Mouse (Mus musculus) fibroblast of lung, adult 2 months (primary cell): ENCODE data around the gene Vps16.
A peak's percentile ranks its signal among the peaks of the same experiment; 100 is the strongest.

ENCODE experiments used
- DNase-seq: peaks from one replicate; pipeline ENCODE4 v3.0.0-alpha.2; 2011; ENCODE audit warnings: low read depth

The Vps16 gene

DNA sequence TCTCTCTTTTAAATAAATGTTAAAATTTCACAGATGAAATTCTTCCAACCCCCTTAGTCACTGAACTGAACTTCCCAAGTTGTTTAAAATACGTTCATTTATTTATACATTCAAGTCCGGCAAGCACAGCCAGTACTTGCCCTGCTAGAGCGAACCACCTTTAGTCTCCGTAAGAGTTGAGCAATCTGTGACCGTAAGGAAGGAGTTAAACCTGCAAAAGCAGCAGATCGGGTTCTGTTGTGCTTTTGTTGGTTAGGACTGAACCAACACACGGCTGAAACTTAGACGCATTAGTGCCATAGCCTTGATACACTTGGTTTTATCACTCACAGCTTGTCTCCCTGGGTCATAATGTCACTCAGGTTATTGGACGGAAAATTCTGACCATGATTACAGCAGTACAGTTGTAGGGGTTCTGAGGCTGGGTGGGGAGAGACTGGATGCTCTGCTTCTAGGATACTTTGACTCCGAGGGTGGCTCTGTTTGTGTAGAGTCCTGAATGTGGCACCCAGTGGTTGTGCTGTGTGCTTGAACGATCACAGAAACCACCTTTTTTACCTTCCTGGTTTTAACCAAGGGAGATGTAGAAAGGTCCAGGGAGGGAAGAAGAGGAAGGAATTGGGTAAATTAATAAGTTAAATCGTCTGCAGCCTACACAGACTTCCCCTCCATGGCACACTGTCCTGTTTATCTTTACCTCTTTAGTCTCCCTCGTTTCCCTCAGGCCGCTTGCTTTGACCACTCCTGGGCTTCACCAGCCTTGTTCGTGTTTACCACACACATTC is 37.3 kb downstream of the Vps16 start:
- DNase-seq = no peak

DNA sequence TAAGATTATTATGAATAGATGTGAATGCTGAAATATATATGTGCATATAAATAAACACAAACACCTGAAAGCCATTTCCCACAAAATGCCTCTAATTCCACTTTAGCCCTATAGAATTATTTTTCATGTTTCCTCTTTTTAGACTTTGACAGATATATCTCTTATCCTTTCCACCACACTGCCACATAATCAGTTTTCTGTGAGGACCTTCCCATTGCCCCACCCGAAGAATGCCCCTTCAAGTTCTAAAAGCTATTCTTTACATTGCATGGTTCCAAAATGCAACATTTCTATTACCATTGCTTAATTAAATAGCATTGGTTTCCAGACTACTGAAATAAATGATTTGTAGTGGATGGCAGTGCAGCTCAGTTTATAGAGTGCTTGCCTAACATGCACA is 42.3 kb downstream of the Vps16 start:
- DNase-seq = no peak

DNA sequence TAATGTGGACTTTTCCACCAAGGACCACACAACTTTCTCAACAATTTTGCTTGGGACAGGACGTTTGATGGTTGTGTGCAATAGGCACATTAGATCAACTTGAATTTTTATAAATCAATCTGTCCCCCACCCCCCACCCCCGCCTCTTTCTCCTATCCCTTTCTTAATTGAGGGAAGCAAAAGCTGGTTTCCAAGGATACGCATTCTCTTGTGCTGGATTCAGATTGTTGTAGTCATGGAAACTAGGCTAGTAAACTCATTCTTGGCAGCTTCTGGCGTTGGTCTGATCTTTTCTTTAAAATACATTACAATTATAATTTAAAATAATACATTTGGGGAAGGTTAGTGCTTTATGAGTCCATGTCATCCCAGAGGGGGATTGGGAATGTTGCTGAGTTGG is 45.2 kb downstream of the Vps16 start:
- DNase-seq = no peak

DNA sequence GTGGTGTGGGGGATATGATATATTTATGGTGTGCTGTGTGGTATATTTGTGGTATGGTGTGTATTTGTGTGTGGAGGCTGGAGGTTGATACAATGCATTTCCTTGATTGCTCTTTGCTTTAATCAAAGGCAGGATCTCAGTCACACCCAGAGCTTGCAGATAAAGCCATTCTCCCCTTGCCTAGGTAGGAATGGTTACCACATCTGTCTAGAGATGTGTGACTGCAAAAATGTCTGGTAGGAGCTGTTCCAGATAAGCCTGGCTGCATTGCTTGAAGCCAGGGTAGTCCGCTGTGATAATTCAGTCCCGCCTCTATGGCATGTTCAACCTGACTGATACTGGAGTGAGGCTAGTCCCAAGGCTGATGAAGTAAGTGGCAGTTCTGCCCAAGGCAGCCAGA is 45.8 kb downstream of the Vps16 start:
- no peak for DNase-seq

DNA sequence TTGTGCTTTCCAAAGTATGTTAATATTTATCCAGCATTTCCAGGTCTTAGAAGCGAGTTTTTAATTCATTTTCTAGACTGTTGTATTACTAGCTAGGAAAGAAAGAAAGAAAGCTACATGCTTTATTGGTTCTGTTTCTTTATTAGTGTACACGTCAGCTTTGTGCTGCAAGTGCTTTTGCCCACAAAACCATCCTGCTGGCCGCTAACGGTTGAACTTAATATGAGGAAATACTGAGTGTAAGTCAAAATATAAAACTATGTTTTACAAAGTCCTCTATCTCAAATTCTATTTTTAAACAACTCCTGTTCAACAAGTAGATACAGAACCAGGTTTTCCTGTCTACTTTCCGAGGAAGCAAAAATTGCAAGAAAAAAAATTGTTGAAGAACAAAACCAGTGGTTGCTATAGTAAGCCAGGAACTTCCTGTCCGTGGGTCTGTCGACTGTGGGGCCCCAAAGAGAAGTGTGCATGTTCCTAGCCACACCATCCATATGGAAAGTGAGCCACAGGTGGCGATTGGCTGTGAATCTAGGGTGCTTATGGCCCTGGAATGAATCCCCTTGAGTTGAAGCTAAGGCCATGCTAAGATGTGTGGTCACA is 48.9 kb downstream of the Vps16 start:
- no peak for DNase-seq

DNA sequence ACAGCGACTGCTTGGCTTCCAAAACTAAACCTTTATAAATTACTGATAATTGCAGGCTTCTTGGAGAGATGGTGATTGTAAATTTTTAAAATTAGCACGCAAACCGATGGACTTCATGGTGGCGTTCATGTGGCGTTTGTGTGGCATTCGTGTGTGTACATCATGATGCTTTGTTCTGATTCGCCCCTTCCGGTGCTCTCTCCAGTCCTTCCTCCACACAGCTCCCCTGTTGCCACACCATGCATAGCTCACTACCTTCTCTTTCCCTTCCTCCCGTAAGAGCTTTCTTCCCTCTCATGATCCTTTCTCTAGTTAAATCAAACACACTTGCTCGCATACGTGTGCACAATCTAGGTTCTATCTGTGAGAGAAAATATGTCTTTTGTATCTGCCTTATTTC is 51.6 kb downstream of the Vps16 start:
- no peak for DNase-seq

DNA sequence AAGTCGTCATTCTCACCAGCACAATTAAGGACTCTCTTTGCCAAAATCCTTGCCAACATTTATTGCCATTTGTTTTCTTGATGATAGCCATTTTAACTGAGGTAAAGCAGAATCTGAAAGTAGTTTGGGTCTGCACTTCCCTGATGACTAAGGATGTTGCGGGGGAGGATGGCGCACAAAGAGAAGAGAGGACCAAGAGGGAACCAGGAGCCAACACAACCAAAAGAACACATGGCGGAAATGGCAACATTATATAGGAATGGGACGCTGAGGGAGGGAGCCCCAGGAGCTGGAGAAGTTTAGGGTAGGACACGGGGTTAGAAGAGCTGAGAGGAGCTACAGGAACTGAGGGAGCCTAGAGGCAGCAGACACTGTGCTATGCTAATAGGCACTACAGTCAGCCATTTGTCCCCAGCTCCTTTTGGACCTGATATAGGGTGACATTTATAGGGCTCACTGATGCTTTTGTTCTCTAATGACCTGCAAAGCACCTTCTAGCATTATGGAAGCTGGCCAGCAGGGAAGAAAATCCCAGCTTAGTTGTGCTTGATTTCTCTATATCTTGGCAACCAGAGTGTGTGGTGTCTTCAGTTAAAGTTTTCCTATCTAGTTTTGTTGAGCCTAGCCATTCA is 52.6 kb downstream of the Vps16 start:
- DNase-seq = no peak

DNA sequence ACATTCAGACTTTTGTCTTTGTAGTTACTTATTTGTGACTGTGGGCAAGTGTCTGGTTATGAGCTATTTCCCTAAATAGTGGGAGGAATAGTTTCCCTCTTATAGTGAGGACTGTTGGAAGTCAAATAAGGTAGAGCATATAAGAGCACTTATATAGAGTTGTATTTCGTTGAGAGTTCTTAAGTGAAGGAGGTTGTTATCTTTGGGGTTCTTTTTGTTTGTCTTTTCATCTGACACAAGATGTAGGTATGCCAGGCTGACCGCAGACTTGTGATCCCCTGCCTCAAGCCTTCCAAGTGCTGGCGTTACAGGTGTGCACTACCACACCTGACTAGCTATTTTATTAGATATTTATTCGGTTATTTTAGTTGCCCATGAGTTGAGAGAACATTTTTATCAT is 58.0 kb downstream of the Vps16 start:
- no peak for DNase-seq

DNA sequence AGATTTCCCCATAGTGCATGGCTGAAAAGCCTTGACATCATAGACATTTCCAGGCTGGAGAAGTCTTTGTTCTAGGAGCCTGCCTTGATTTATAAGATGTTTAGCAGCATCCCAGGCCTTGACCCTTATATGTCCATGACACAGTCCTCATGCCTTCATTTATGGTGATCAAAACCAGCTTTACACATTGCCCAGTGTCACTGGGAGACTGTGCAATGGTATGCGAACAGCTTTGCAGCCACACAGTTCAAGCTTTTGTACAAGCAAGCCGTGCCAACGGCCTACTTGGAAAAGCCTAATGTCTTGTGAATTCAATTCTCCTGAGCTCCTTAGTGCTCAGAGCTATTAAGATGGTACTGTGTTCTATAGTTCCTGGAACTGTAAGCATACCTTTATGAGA is 58.6 kb downstream of the Vps16 start:
- no peak for DNase-seq

DNA sequence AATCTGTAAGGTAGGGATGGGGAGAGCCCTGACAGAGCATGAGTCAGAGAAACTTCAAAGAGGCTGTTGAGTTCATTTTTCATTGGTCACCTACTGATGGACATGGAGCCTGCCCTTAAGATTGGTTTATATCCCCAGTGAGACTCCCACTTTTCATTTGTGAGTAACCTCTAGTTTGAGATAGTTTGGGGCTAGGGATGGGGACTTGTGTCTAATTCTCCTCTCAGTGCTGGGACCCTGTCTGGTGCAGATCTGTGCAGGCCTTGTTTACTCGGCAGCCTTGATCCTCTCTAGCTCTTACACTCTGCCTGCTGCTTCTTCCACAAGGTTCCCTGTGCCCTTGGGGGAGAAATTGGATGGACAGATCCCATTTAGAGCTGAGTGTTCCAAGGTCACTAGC is 60.1 kb downstream of the Vps16 start:
- no peak for DNase-seq

DNA sequence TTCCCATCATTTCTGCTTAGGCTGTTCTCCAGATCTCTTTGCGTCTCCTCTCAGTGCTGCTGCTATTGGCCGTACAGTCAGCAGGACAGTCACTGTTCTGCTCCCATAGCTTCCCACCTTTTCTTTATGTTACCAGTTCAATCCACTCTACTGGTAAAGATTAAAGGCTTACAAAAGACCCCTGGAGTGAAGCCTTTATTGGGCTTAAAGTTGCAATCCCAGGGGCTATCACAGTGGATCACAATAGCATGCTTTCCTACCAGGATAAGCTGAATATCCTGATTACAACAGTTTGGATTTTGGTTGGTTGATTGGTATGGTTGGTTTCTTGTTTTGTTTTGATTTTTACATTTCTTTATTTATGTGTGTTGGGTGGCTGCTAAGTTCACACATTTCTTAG is 63.9 kb downstream of the Vps16 start:
- DNase-seq = no peak

DNA sequence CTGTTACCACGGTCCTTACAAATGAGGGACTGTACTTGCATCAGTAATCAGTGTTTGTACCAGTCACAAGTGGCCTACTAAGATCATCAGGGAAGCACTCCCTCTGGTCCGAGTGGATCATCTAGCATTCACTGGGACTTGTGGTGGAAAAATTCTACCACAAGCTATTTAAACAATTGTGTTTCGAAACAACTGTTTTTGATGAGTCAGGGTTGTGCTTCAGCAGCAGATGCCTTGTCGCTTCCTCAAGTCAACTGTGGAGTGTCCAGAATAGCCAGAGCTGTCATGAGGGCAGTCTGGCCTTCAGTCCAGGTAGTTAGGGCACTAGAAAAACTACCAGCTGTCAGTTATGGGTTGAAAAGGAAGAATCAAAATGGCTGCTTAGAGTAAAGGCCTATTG is 64.5 kb downstream of the Vps16 start:
- peak; percentile 58 for DNase-seq

DNA sequence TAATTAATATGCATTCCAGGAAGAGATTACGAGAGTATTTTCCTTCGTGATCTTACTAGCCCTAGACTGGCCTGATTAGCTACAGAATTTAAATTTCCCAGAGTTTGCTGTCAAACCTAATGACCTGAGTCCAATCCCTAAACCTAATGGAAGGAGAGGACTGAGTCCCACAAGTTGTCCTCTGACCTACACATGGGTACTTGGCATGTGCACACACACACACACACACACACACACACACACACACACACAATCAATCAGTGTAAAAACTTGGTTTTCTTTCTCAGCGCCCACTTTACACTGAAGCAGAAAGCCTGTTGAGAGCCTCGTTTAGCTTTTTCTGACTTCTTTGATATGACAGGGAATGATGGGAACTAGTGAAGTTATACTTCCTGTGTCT is 67.0 kb downstream of the Vps16 start:
- no peak for DNase-seq

DNA sequence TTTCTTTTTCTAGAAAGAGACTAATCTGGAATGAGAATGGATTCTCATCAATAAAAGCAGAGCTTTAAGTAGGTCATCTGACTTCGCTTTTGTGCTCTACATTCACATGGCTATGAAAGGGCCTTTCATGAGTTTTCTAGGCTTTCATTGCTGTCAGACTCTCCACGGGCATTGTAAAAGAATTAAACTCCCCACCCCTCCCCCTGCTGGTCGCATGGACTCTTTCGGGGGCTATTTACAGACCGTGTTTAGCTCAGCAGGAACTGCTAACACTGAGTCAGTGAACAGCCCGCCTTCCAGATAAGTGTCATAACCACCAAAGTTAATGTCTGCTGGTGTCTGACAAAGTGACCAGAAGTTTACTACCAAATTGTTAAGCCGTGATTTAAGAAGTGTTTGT is 67.4 kb downstream of the Vps16 start:
- no peak for DNase-seq
